Mouse (Mus musculus): ENCODE measurements at regions not wholly inside any gene's neighbourhood (a gene's known extent, or its start where the extent isn't known, plus 50 kb on each side); places are given as distances from the start of the nearest gene placed in this dataset.

DNA sequence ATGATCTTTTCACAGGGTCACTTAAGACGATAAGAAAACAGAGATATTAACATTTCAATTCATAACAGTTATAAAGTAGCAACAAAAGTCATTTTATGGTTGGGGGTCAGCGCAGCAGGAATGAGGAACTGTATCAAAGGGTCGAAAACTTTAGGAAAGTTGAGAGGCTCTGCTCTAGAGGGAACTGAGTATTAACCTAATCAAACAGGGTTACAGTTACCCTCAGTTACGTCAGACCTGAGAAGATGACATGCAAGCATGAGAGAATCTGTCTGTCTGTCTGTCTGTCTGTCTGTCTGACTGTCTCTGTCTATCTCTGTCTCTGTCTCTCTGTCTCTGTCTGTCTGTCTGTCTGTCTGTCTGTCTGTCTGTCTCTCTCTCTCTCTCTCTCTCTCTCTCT, 229.6 kb upstream of the Runx1 start:
- no peak for DNase-seq

DNA sequence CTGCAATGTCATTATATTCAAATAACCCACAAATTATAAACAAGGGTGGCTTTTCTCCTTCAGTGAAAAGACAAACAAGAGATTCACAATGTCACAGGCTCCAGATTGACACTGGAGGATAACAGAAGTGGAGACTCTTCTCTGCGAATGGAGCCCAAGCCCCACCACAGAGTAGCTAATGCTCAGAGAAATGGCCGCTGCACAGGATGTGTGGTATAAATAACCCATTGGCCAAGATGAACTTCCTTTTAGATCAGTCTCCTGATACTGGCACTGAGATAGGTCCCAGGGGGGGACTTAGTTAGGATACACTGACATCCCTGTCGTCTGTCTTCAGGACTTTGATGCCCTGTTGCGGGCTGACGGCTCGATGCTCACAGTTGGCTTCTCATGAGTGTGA, 225.3 kb upstream of the Runx1 start:
- DNase-seq, result no peak

DNA sequence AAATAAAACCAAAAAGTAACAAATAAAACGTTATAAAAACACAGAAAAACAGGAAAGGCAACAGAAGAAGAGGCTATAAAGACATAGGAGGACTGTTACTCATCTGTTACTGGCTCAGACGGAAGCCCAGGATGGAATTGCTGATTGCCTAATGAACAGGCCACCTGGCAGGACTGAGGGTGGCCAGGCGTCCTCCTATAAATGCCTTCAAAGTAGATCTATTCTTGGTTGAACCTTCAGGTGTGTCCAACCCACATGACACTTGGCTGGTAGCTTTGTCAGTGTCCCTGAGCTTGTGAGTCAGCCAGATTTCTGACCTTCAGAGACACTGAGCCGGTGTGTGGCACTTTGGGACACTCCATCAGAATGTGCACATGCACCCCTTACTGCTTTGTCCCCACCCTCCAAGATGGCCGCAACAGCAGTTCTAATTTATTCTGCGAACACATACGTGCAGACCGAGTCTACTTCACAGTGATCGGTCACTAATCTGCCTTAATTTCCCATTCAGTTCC, 222.5 kb upstream of the Runx1 start:
- DNase-seq, result no peak

DNA sequence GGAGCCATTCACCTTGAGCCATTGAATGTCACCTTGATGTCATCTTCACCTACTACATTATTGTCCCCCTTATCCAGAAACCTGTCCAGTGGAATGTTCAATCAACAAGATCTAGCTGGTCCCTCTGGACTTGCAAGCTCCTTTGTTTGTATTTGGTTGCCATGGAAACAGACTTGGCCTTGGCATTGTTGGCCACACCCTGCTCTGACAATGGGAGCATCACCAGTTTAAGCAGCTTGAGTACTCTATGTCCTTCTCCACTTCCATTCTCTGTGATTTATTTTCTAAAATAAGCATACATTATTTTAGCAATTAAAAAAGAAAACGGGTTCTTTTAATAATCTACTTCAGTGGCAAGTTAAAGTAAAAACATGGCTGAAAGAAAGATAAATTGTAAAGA, 221.6 kb upstream of the Runx1 start:
- no peak for DNase-seq

DNA sequence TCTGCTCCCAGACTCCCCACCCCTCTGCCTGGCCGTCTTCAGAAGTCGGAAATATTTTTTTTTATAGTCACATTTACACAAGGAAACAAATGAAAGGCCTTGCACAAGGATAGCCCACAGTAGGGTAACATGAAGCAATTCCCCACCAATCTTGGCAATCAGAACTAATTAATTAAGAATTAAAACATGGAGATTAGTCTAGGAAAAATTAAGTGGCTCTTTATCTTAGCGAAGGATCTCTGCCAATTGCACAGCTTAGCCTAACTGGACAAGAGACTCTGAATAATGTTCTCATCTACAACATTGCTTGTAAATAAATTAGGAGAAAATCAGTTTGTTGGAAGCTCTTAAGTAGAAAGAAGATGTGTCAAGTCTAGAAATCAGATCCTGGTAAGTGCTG, 220.3 kb upstream of the Runx1 start:
- DNase-seq, result no peak

DNA sequence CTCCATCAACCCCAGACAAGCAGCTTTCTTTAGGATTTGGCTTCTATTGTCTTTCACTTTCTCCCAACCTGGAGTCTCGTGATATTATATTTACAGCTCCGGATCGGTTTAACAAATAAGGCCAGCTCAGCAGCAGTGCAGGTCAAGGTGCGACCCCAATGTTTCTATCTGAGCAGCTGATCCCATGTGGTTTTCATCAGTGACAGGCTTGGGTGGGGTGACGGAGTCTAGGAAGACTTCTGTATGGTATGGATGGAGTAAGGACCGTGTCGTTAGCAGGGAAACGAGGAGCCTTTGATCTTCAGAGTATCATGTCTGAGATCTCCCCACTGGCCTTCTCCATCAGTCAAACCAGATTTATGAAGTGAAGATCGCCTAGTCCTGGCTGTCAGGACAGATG, 217.4 kb upstream of the Runx1 start:
- DNase-seq, result no peak

DNA sequence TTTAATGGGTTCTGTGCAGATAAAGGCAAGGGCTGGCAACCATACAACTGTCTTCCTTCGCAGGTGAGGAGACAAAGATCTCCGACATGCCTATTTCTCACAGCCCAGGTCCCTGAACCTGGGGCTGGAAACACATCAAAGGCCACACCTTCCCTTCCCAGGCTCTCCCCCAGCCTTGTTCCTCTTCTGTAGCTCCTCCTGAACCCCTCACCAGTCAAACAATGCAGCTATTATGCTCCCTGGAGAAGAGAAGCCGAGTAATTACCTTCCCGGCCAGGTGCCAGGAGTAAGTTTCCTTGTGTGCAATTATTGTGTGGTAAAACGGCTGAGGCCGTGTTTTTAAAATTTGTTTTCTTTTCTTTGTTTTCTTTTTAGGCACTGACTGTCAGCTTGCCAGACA, 217.0 kb upstream of the Runx1 start:
- no peak for DNase-seq

DNA sequence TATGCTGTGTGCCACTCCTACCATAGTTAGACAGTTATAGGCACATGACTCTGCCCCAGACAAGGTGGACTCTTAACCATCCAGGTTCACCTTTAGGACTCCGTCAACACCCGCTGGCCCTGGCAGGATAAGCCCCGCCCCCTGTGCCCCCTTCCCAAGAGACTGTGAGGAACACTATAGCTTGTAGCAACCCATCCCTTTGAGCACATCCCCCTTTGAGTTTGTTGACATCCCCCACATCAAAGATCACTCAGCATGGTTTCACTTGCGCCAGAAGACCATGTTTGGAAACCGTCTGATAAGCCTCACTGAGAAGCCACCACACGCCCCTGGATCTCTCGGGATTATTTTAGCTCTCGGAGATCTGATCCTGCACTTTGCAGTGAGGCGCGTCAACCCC, 216.5 kb upstream of the Runx1 start:
- DNase-seq, result no peak

DNA sequence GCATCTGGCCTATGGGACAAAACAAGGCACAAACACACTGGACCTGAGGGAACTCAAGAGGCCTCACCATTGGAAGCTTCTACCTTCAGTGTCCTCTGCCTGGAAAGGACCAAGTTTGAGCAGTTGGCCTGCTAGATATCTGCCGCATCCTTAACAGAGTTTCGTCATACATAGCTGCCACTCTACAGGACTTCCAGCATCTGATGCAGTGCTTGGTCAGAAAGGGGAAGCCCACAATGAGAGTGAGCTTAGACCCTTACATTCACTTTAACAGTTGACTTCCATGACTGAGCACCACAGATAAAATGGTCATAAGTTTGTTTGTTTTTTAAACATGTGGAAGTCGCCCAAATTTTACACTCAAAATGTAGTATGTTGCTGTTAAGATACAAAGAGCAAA, 215.9 kb upstream of the Runx1 start:
- DNase-seq, result no peak

DNA sequence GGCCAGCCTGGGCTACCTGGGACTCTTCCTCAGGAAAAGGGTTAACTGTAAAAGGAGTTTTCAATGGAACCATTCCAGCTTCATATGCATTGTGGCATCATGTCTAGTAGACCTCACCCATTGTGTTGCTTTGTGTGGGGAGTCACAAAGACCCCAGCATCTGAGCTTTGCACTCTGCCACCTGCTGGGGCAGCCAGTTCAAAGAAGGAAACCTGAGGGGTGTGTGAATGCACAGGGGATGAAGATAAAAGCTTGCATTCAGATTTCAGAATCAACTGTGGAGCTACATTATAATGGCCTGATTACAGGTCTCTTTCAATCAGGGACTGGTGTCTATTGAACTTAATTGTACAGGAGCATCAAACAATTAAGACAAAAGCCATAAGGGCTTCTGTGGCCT, 215.4 kb upstream of the Runx1 start:
- no peak for DNase-seq

DNA sequence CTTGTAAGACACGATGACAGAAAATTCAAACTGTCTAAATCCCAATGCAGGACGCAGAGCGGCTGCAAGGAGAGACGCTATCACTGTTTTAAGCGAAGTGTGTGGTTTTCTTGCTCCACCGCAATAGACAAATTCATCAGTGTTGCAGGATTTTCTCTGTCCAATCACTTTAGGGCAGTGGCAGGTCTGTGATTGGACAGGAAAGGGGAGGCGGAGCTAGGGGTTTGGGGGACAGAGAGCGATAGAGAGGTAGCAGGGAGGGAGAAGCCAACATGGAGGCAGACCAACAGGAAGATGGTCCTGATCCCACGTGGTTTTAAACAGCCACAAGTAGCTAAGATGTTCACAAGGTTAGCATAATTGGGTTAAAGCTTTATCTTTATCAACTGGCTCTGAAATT, 209.7 kb upstream of the Runx1 start:
- no peak for DNase-seq

DNA sequence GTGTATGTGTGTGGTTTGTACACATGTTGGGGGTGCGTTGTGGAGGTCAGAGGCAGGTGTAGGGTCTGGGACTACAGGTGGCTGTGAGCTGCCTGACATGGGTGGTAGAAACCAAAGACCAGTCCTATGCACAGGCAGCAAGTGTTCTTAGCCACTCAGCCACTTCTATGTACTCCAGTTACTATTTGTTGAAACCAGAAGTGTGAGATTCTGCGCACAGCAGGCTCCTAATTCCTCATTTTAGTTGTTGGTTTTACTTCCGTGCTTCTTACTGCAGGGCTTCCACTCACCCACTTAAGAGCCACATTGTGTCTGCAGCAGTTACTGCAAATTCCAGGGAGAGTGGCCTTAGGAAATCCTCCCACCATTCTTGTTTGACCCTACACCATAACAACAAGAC, 208.0 kb upstream of the Runx1 start:
- no peak for DNase-seq

DNA sequence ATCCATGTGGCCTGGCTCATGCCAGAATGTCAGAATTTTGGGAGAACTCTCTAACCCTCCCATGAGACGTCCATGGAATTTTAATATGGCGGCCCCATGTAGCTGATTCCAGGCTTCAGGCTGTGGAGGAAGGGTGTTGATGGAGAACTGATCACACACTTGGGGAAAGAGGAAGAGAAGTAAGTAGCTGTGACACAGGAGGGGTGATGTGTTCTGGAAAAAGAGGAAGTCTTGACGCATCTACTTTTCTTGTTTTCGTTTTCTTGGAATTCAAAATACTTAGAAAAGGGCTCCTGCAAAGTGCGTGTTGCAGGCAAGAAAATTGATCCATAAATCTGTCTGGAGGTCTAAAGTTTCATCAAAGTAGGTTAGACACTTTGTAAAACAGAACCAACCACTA, 205.7 kb upstream of the Runx1 start:
- DNase-seq, result no peak

DNA sequence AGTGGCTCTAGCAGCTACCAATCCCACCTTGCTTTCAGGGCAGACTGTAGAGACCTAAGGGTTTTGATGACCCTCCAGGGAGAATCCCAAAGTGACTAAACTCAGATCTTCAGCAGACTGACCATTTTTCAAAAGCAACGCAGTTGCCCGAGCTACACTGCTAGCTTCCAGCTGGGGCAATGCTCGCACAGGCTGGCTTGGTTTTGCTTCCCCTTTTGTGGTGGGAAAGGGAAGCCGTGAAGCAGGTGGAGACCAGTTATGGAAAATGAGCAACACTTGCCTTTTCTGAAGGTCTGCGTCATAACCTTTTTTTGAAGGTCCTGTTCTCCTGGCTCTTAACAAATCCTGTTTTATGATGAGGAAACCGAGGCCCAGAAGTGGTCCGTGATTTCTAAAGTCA, 202.7 kb upstream of the Runx1 start:
- DNase-seq, result peak in 1 of 2 experiments; percentile 18

DNA sequence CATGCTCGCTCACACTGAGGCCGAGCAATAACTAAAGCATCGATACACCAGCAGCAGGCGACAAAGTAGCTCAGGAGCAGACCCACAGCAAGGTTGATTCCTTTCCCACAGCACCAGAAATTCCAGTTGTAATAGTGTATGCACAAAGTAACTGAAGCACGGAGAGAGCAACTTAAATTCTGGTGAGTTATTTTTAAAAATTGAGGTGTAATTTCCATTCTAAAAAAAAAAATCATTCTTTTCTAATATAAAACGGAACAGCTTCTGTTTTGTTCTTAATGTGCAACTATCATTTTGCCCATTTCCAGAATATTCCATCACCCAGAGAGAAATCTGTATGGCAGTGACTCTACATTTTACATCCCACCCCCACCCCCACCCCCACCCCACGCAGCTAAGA, 202.1 kb upstream of the Runx1 start:
- DNase-seq, result no peak

DNA sequence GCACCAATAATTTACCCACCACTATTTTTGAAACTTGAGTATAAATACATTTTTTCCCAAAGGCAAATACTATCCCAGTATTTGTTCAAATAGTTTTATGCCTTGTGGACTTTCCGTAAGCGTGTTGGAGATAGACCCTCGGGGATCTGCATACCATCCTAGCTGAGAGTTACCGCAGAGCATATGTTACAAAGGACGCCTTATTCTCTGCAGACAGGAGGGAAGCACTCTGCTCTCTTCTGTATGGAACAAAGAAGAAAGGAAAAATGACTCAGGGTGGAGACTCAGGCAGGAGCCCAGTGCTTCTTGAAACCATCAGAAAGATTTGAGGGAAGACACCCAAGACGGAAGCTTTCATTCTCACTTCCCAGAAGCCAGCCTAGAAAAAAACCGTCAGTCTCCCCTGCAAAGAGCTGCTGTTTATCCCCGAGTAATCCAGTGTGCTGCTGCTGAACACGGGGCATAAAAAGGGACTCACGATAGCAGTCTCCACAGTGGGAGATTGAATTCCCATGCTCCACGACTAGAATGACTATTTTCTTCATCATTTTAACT, 200.2 kb upstream of the Runx1 start:
- no peak for DNase-seq

DNA sequence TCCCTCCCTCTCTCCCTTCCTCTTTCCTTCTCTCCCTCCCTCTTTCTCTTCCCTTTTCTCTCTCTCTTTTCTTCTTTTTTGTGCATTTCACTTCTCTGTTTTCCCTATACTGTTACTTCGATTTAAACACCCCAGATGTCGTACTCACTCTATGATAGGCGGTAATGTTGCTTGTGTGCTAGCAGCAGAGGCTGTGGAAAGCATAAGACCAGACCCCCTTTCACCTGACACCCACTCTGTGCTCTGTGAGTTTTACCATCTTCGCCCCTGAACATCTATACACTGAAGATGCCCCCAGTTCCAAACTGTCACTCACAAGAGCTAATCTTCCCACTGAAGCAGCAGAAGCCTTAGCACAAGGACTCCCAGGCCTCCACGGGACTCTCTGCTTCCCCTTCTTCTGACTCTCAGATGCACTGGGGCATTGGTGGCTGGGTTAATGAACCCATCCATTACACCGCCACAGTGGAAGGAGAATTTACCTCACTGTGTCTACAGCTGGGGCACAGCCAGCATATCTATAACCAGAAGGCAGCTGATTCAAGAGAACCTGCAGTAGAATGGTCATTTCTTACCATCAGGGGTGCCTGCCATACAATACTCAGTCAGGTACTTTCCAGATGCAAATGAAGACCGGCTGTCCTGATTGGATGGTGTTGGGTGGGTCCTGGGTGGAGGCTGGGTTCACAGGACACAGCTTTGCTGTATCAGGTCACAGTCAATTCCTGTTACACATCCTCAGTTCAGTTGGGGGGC, 194.0 kb upstream of the Runx1 start:
- no peak for DNase-seq

DNA sequence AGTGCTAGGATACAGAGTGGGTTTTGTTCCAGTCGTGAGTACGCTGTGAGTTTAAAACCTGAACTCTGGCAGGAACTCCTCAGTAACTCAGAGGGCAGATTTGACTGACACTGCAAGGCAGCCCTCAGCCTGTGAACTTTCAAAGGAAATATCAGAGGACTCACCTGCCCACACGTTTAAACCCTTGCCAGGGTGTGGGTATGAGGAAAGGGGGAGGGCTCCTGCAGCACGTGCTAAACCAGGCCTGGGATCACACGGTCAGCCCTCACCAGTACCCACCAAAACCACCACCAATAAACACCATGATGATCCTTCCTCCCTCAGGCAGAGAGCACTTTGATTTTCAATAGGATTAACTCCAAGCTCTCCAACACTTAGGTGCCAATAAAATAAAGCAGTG, 192.8 kb upstream of the Runx1 start:
- DNase-seq, result no peak

DNA sequence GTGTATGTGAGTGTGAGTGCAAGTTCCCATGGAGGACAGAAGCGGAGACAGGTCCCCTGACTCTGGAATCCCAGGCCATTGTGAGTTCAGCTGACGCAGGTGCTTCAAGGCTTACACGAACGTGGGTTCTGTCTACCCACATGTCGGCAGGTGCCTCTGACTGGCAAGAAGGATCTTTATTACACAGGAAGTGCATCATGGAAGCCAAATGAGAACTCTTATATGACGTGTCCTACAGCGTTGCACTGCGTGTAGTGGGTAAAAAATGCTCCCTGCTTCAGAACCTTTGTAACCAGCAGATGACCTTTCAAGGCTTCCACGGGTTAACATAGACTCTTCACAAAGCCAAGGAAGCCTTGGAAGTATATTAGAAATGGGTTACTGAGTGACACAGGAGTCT, 191.1 kb upstream of the Runx1 start:
- no peak for DNase-seq

DNA sequence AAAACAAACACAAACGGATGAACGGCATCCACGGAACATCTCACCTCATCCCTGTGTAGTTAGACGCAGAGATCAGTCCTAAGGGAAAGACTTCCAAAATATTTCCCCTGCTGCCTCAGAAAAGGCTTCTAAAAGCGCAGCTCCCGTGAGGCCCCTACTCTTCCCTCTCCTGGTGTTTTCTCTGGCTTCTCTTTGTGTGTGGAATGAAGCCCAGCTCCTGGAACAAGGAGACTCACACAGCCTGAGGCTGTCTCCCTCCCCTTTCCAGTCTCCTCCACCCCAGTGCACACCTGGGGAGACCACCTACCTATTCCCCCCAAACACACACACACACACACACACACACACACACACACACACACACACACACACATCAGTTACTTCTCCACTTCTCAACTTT, 189.7 kb upstream of the Runx1 start:
- no peak for DNase-seq

DNA sequence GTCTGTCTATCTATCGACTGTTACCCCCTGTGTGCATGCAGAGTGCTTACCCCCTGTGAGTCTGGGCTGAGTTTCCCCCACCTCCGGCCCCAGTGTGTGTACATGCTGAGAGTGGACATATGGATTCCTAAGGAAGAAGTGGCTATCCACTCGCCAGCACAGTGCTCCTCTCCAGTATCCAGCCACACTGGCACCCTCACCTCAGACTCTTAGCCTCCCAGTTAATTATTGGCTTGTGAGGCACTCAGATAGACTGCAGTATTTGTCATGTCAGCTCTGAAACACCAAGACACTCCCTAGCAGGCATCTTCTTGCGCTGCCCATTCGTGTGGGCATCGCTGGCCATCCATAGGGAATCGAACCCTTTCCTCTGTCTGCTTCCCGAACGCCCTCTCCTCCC, 189.0 kb upstream of the Runx1 start:
- no peak for DNase-seq

DNA sequence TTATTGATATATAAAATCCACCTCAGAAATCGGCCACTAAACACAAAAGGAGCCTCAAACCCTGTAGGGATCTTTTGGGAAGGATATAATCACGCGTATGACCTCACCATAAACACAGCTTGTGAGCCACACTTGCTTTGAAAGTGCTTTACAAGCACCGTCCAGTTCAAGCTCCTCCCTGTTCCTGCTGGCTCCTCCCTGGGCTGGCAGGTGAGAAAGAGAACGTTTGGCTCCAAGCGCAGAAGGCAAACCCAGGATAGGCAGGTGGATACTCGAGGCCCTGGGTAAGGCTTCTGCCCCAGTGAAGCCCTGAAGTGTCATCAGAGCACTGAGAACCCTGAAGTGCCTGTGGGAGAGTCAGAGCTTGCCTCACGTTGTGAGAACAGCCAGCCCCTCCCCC, 187.9 kb upstream of the Runx1 start:
- DNase-seq, result no peak

DNA sequence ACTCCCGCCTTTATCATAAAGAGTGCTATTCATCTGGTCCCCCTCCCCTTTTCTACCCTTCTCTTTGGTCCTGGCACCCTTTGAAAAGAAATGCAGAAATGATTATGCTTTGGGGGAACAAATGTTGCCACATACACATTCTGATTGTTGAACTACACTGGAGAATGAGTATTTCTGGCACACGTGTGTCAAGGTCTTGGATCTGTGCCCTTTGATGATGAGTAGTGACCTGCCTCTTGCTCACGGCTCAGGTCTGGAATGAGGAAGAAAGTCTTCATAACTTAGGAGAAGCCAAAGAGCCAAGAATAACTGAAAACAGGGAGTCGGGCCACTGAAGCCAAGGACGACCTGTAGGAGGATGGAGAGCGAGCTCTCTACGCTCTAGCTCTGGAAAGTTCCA, 187.3 kb upstream of the Runx1 start:
- DNase-seq, result no peak

DNA sequence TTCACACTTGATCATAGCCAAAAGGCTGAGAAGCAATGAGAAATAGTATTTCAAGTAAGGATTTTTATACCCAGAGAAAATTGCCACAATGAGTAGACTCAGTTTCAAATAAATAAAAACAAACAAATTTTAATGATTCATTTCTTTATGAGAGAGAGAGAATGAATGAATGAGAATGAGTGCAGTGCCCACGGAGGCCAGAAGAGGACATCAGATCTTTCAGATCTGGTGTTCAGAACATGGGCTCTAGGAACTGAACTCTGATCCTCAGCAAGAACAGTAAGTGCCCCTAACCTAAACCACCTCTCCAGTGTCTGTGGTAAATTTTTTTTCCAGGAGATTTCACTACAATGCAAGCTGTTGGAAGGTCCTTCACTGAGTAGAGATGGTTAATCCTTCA, 185.5 kb upstream of the Runx1 start:
- DNase-seq, result no peak
